Mouse (Mus musculus) C2C12 (cell line): ENCODE data around the gene Ccdc38.

ENCODE experiments used
- CEBPB ChIP-seq: IDR thresholded peaks from one replicate; pipeline ENCODE4 v1.6.1; 2011; ENCODE audit warnings: low read depth, mild to moderate bottlenecking, control low read depth, moderate library complexity
- CTCF ChIP-seq: IDR thresholded peaks from one replicate; pipeline ENCODE4 v1.5.1; 2011; ENCODE audit not compliant: control insufficient read depth, insufficient read depth, insufficient read length
- USF1 ChIP-seq: IDR thresholded peaks from one replicate; pipeline ENCODE4 v1.6.1; 2011; ENCODE audit warnings: low read depth, mild to moderate bottlenecking, control low read depth, moderate library complexity

DNA sequence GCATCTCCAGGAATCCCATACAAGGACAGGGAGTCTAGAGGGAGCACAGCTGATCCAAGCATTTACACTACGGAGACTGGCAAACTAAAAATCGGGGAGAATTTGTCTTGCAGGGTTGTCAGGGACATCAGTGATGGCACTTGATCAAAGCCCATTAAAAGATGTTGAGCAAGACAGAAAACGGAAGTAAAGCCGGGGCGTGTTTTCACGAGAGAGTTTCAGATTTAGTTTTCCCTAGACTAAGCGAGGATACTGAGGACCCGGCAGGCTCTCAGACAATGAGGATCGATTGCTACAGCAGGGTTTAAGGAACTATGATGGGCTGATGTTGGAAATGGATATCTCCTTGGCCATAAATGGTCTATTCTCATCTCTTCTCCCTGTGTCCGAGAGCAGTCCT, 26.6 kb downstream of the Ccdc38 start:
- TF ChIP-seq CTCF (no peak), USF1 (no peak), CEBPB (no peak)
